Mouse (Mus musculus) thymus, adult 2 months (tissue): ENCODE results near the gene Mapk6.

Experiments
- CTCF ChIP-seq: fragments of 200-500 bp; IDR thresholded peaks from 2 replicates; pipeline ENCODE4 v1.5.1; 2012; ENCODE audit warnings: mild to moderate bottlenecking, control low read depth, low read length, moderate library complexity, borderline replicate concordance; ENCODE audit not compliant: control insufficient read depth, poor library complexity, insufficient read depth; ENCODE audit errors: extremely low read depth
- POLR2A ChIP-seq: fragments of 200-500 bp; IDR thresholded peaks from 2 replicates; pipeline ENCODE4 v1.6.1; 2012; ENCODE audit warnings: mild to moderate bottlenecking, low read length, control low read depth, moderate library complexity; ENCODE audit not compliant: control insufficient read depth, poor library complexity, insufficient read depth; ENCODE audit errors: extremely low read depth

DNA sequence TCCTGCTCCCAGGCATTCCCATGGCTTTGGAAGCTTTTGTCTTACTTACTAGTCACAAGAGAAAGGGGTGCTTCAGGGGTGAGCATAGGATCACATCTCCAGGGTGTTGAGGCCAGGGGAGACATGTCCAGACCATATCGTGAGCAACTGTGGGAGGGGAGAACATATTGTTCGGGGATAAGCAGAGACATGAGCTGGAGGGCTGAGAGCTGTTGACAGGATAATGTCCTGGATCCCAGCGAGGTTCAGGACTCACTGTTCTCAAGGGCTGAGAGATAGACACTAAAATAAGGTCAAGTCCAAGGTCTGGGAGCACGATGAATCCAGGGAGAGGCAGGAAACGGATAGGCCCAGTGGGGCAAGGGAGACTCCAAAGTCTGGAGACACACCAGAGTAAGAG, 46.8 kb downstream of the Mapk6 start:
- TF ChIP-seq CTCF (no peak), POLR2A (no peak)
